Mouse (Mus musculus) lung, postnatal 0 days (tissue): Measurements from ENCODE around the gene Obox6. TPM values are rescaled to one million over a fixed set of nuclear protein-coding genes. Genes with fewer than 3 reads are reported as not detected.

Source experiments
- ATAC-seq: fragments of 200-750 bp; cut with Nextera tagmentation; 2 replicates; pipeline ENCODE4 v1.8.0; 2017; ENCODE audit warnings: moderate library complexity
- DNase-seq: peaks from one replicate; pipeline ENCODE4 v3.0.0-alpha.2; 2016; ENCODE audit warnings: low spot score
- H3K27ac ChIP-seq: fragments of 300-500 bp; sonication (generic); 2 replicates; pipeline ENCODE4 v1.5.1; 2014; ENCODE audit warnings: antibody characterized with exemption, mild to moderate bottlenecking, low read length, mixed read lengths
- H3K27me3 ChIP-seq: fragments of 300-500 bp; sonication (generic); replicated peaks from 2 replicates; pipeline ENCODE4 v1.6.1; 2014; ENCODE audit warnings: low read length, mixed read lengths; ENCODE audit not compliant: insufficient read depth
- H3K36me3 ChIP-seq: fragments of 300-500 bp; sonication (generic); 2 replicates; pipeline ENCODE4 v1.6.1; 2014; ENCODE audit warnings: low read length, mixed read lengths; ENCODE audit not compliant: insufficient read depth
- H3K4me1 ChIP-seq: fragments of 300-500 bp; sonication (generic); 2 replicates; pipeline ENCODE4 v1.6.1; 2014; ENCODE audit warnings: antibody characterized with exemption, low read depth, low read length, mixed read lengths; ENCODE audit not compliant: insufficient read depth
- H3K4me2 ChIP-seq: fragments of 300-500 bp; sonication (generic); replicated peaks from 2 replicates; pipeline ENCODE4 v1.6.1; 2014; ENCODE audit warnings: low read depth, mild to moderate bottlenecking, low read length, moderate library complexity, mixed read lengths
- H3K4me3 ChIP-seq: fragments of 300-500 bp; sonication (generic); 2 replicates; pipeline ENCODE4 v1.5.1; 2014; ENCODE audit warnings: low read depth, low read length
- H3K9ac ChIP-seq: fragments of 300-500 bp; sonication (generic); replicated peaks from 2 replicates; pipeline ENCODE4 v1.6.1; 2014; ENCODE audit warnings: low read depth, mild to moderate bottlenecking
- H3K9me3 ChIP-seq: fragments of 300-500 bp; sonication (generic); 2 replicates; pipeline ENCODE4 v1.6.1; 2016; ENCODE audit warnings: low read length, mixed read lengths
- CTCF ChIP-seq: IDR thresholded peaks from 2 replicates; pipeline ENCODE4 v1.5.1; 2016; ENCODE audit warnings: antibody characterized with exemption, mild to moderate bottlenecking
- EP300 ChIP-seq: IDR thresholded peaks from 2 replicates; pipeline ENCODE4 v1.6.1; 2016; ENCODE audit warnings: antibody characterized with exemption, mild to moderate bottlenecking, control low read depth
- WGBS: fragments of 180-500 bp; shearing (Covaris S2); extraction: QIAGEN DNeasy Blood & Tissue Kit; methylation state at CpG from one replicate; pipeline ENCODE4 v1.1.7; 2014; 5-methylcytosine and 5-hydroxymethylcytosine counted together
- polyA plus RNA-seq: library from polyadenylated mRNA; unstranded; fragments of >200 nt; fragmentation: Nextera tagmentation; extraction: Ambion mirVana; gene quantifications from 2 replicates; pipeline ENCODE4 v1.2.1, GENCODE M21; 2015

The Obox6 gene
- not detected in 2 replicates for polyA plus RNA-seq

GRCm38 (mm10) chr7:15839578-15839977 lies at the start of gene Obox6:
TSS of gene Obox6 (minus strand) at chr7:15839678.
- no peak within 1 kb of the TSS for H3K4me3 ChIP-seq
- no peak within 1 kb of the TSS for H3K9ac ChIP-seq
- 80% methylated on average over 3 of the region's 3 CpGs for WGBS
- DNase-seq (no peak), ATAC-seq (no peak)
- no peak within 1 kb of the TSS for H3K4me2 ChIP-seq
- no peaks in the 10 kb centered on the region for H3K4me1 ChIP-seq
- H3K36me3 ChIP-seq: no peaks in the 10 kb centered on the region
- TF ChIP-seq CTCF: no peak
- no peak for TF ChIP-seq EP300
- H3K27ac ChIP-seq: no peak within 1 kb of the TSS
- H3K9me3 ChIP-seq: no peaks in the 10 kb centered on the region
- H3K27me3 ChIP-seq: no peaks in the 10 kb centered on the region

DNA sequence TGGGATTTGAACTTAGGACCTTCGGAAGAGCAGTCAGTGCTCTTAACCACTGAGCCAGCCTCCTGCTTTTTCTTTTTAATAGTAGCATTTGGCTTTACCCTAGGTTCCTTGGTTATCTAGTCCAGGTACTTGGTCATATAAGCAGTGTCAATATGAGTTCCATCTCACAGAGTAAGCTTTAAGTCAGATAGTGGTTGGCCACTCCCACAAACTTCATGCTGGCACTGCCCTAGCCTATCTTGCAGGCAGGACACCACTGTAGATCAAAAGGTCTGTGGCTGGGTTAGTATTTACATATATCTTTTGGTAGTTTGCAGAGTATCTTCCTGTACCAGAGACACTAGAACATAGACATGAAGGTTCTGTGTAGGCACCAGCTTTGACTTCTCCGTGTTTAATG lies 44.6 kb upstream of the Obox6 start:
- Histone ChIP-seq H3K4me3 (no peak overlapping the region), H3K4me1 (no peaks in the 10 kb centered on the region), H3K9me3 (no peaks in the 10 kb centered on the region), H3K4me2 (no peak overlapping the region), H3K36me3 (no peaks in the 10 kb centered on the region), H3K9ac (no peak overlapping the region), H3K27me3 (no peaks in the 10 kb centered on the region), H3K27ac (no peak overlapping the region)
- no peak for DNase-seq
- no peak for ATAC-seq
- TF ChIP-seq CTCF: no peak
- TF ChIP-seq EP300: no peak
- 80% methylated on average over 2 of the region's 2 CpGs for WGBS

- H3K27me3 ChIP-seq: no peaks in the 10 kb centered on the region
Measured at GRCm38 (mm10) chr7:15882317-15882716, 42.8 kb upstream of the Obox6 start, which contains the start of gene Crxos. TSS of gene Crxos (plus strand) at chr7:15882617.

DNA sequence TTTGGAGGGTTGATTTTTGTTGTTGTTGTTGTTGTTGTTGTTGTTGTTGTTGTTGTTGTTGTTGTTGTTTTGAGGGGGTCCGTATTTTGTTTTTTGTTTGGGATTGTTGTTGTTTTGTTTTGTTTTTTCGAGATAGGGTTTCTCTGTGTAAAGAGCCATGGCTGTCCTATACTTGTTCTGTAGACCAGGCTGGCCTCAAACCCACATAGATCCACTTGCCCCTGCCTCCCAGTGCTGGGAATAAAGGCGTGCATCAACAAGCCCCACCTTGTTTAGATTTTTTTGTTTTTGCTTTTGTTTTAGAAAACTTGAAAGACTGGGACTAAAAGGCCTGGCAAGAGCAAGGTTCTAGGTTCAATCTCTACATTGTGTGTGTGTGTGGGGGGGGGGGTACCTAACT lies 42.4 kb upstream of the Obox6 start:
- no peak overlapping the region for H3K4me2 ChIP-seq

More at GRCm38 (mm10) chr7:15882317-15882716, 42.8 kb upstream of the Obox6 start, which contains the start of gene Crxos:
- Histone ChIP-seq H3K27ac (no peak within 1 kb of the TSS), H3K9ac (no peak within 1 kb of the TSS), H3K4me2 (no peak within 1 kb of the TSS), H3K4me3 (no peak within 1 kb of the TSS), H3K4me1 (no peaks in the 10 kb centered on the region), H3K36me3 (no peaks in the 10 kb centered on the region), H3K9me3 (no peaks in the 10 kb centered on the region)
- 76% methylated on average over 2 of the region's 2 CpGs for WGBS
- no peak for TF ChIP-seq EP300
- TF ChIP-seq CTCF: no peak
- DNase-seq (no peak), ATAC-seq (no peak)

GRCm38 (mm10) chr7:15881388-15881787 lies 41.9 kb upstream of the Obox6 start:
- H3K27ac ChIP-seq: no peak overlapping the region
- no peaks in the 10 kb centered on the region for H3K27me3 ChIP-seq
- ATAC-seq (no peak), DNase-seq (no peak)
- H3K4me1 ChIP-seq: no peaks in the 10 kb centered on the region
- no peak overlapping the region for H3K4me2 ChIP-seq
- no peak overlapping the region for H3K4me3 ChIP-seq
- H3K9me3 ChIP-seq: no peaks in the 10 kb centered on the region
- H3K36me3 ChIP-seq: no peaks in the 10 kb centered on the region
- no peak for TF ChIP-seq EP300
- TF ChIP-seq CTCF: no peak
- WGBS: 20% methylated on average over 7 of the region's 7 CpGs
- no peak overlapping the region for H3K9ac ChIP-seq

More for the DNA sequence above, 42.4 kb upstream of the Obox6 start:
- DNase-seq (no peak), ATAC-seq (no peak)
- Histone ChIP-seq H3K4me1 (no peaks in the 10 kb centered on the region), H3K27me3 (no peaks in the 10 kb centered on the region), H3K4me3 (no peak overlapping the region), H3K9ac (no peak overlapping the region), H3K36me3 (no peaks in the 10 kb centered on the region), H3K9me3 (no peaks in the 10 kb centered on the region), H3K27ac (no peak overlapping the region)
- TF ChIP-seq EP300: no peak
- TF ChIP-seq CTCF: no peak
- WGBS: 44% methylated on average over 3 of the region's 3 CpGs

DNA sequence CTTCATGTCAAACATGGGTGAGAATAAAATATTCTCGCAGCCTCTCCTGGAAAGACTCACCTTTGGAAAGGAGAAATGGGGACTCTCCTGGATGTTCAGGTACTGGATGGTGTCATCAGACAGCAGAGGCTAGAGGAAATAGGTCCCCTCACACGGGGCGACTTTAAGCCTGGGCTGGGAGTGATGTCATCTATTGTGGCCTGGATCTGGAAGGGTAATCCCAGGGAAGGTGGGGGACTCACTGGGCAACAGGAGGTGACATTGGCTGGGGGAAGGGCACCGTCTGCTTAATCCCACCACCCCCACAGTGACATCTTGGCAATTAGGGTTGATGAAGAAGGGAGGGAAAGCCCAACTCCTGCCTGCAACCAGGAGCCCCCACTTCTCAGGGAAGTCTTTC lies 40.3 kb upstream of the Obox6 start, which contains the start of gene Crx:
Gene Crx, minus strand, starts transcription at position 213 of the 400 bp plus-strand sequence.
- Histone ChIP-seq H3K36me3 (no peaks in the 10 kb centered on the region), H3K9ac (no peak within 1 kb of the TSS), H3K4me1 (no peaks in the 10 kb centered on the region), H3K27me3 (no peaks in the 10 kb centered on the region), H3K4me3 (no peak within 1 kb of the TSS), H3K4me2 (no peak within 1 kb of the TSS), H3K27ac (no peak within 1 kb of the TSS), H3K9me3 (no peaks in the 10 kb centered on the region)
- no peak for DNase-seq
- no peak for TF ChIP-seq EP300
- no peak for TF ChIP-seq CTCF
- ATAC-seq: no peak
- 24% methylated on average over 4 of the region's 4 CpGs for WGBS

DNA sequence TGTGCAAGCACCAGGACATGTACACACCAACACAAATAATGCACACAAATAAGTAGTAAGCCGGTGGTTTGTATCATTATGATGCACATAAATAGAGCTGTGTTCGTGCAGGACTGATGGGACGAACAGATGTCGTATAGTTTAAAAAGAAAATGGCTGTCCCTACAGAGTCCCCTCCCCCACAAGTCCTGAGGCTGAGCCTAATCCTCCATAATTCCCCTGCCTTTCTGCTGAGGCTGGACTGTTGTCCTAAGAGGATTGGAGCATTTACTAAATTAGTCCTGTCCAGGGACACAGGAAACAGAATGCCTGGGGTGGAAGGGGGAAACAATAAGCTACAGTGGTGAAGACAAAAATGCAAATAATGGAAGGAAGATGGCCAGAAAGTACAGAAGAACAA lies 24.6 kb upstream of the Obox6 start:
- Histone ChIP-seq H3K9me3 (no peaks in the 10 kb centered on the region), H3K4me1 (no peaks in the 10 kb centered on the region), H3K36me3 (no peaks in the 10 kb centered on the region), H3K27ac (no peak overlapping the region), H3K27me3 (no peaks in the 10 kb centered on the region), H3K4me3 (no peak overlapping the region), H3K9ac (no peak overlapping the region), H3K4me2 (no peak overlapping the region)
- DNase-seq (no peak), ATAC-seq (no peak)
- no peak for TF ChIP-seq EP300
- WGBS: 69% methylated on average over 4 of the region's 4 CpGs
